Mouse (Mus musculus) stomach, postnatal 0 days (tissue): ENCODE measurements around the gene Parp16.

Source experiments
- CTCF ChIP-seq: IDR thresholded peaks from 2 replicates; pipeline ENCODE4 v1.5.1; 2016; ENCODE audit warnings: antibody characterized with exemption, low read depth, mild to moderate bottlenecking, moderate library complexity
- EP300 ChIP-seq: optimal IDR thresholded peaks from 2 replicates; pipeline ENCODE3; 2016; ENCODE audit warnings: antibody characterized with exemption

- TF ChIP-seq EP300 (no peak), CTCF (no peak)
Observed at GRCm38 (mm10) chr9:65195053-65195452, at the start of gene Parp16.
